Mouse (Mus musculus) CD4-positive naive resting alpha-beta T cell, adult 76 days (primary cell): Measurements from ENCODE around the gene Dthd1. TPM values are rescaled to one million over a fixed set of nuclear protein-coding genes. Genes with fewer than 3 reads are reported as not detected.

Experiments
- total RNA-seq: library from RNA; stranded (reverse); gene quantifications from one replicate; pipeline ENCODE4 v1.2.4, GENCODE M21; 2023

The Dthd1 gene
- not detected for total RNA-seq

GRCm38 (mm10) chr5:62813402-62814071 is at the start of gene Dthd1:
Gene Dthd1 (plus strand): TSS chr5:62813823.

GRCm38 (mm10) chr5:62765784-62766701 is 47.6 kb upstream of the Dthd1 start, which contains the start of gene Arap2:
Gene Arap2 (minus strand): TSS chr5:62766159.

Other genes with a start within 250 kb of the Dthd1 start
- 213 TPM for gene Arap2, start 47.7 kb upstream of the Dthd1 start, total RNA-seq